Mouse (Mus musculus): ENCODE measurements around the gene Plcz1. TPM values are rescaled to one million over a fixed set of nuclear protein-coding genes. Genes with fewer than 3 reads are reported as not detected.

Plcz1 gene
- 0.08 TPM in 1 of 2 replicates, not detected in the other for polyA plus RNA-seq (2015; fragmentation: Nextera tagmentation; extraction: Ambion mirVana)

GRCm38 (mm10) chr6:140041357-140041756, at the start of gene Plcz1:
TSS of gene Plcz1 (minus strand) at chr6:140041457.
- 93% methylated on average over 5 of the region's 5 CpGs for WGBS
- H3K27ac ChIP-seq (ENCODE audit: low read length), result no peak within 1 kb of the TSS
- H3K4me3 ChIP-seq (replicated peaks; ENCODE audit: low read length), result no peak within 1 kb of the TSS
- H3K4me2 ChIP-seq (ENCODE audit: low read depth, low read length), result no peak within 1 kb of the TSS
- no peaks in the 10 kb centered on the region for H3K27me3 ChIP-seq (ENCODE audit: control insufficient read depth, insufficient read depth, low read length)
- H3K4me1 ChIP-seq (ENCODE audit: control insufficient read depth, insufficient read depth, low read length), result no peaks in the 10 kb centered on the region
- no peak for ATAC-seq (ENCODE audit: insufficient read depth, low FRiP score)
- H3K36me3 ChIP-seq (ENCODE audit: control insufficient read depth, insufficient read depth, low read length), result no peaks in the 10 kb centered on the region
- no peak within 1 kb of the TSS for H3K9ac ChIP-seq (ENCODE audit: low read length)
- no peaks in the 10 kb centered on the region for H3K9me3 ChIP-seq (replicated peaks; ENCODE audit: control insufficient read depth, low read length)

GRCm38 (mm10) chr6:140089855-140090254, 48.6 kb upstream of the Plcz1 start:
- H3K27me3 ChIP-seq (ENCODE audit: control insufficient read depth, insufficient read depth, low read length), result no peaks in the 10 kb centered on the region
- H3K9ac ChIP-seq (ENCODE audit: low read length), result no peak overlapping the region
- H3K36me3 ChIP-seq (ENCODE audit: control insufficient read depth, insufficient read depth, low read length), result no peaks in the 10 kb centered on the region
- H3K4me2 ChIP-seq (ENCODE audit: low read depth, low read length), result no peak overlapping the region
- no peaks in the 10 kb centered on the region for H3K9me3 ChIP-seq (replicated peaks; ENCODE audit: control insufficient read depth, low read length)
- no peak overlapping the region for H3K27ac ChIP-seq (ENCODE audit: low read length)
- ATAC-seq (ENCODE audit: insufficient read depth, low FRiP score), result no peak; the same call in 1 of the 2 replicates
- H3K4me3 ChIP-seq (replicated peaks; ENCODE audit: low read length), result no peak overlapping the region
- no peaks in the 10 kb centered on the region for H3K4me1 ChIP-seq (ENCODE audit: control insufficient read depth, insufficient read depth, low read length)
- 56% methylated on average over 5 of the region's 5 CpGs for WGBS

- Histone ChIP-seq H3K36me3 (ENCODE audit: control insufficient read depth, insufficient read depth, low read length) (no peaks in the 10 kb centered on the region), H3K4me2 (ENCODE audit: low read depth, low read length) (no peak overlapping the region), H3K27me3 (ENCODE audit: control insufficient read depth, insufficient read depth, low read length) (no peaks in the 10 kb centered on the region), H3K27ac (ENCODE audit: low read length) (no peak overlapping the region), H3K4me1 (ENCODE audit: control insufficient read depth, insufficient read depth, low read length) (no peaks in the 10 kb centered on the region), H3K4me3 (replicated peaks; ENCODE audit: low read length) (no peak overlapping the region), H3K9ac (ENCODE audit: low read length) (no peak overlapping the region), H3K9me3 (replicated peaks; ENCODE audit: control insufficient read depth, low read length) (no peaks in the 10 kb centered on the region)
- WGBS, result 76% methylated on average over 3 of the region's 3 CpGs
- no peak for ATAC-seq (ENCODE audit: insufficient read depth, low FRiP score)
These were observed 40.5 kb upstream of the Plcz1 start for GRCm38 (mm10) chr6:140081739-140082138.

- H3K4me2 ChIP-seq (ENCODE audit: low read depth, low read length), result no peak overlapping the region
- no peaks in the 10 kb centered on the region for H3K9me3 ChIP-seq (replicated peaks; ENCODE audit: control insufficient read depth, low read length)
- no peak for ATAC-seq (ENCODE audit: insufficient read depth, low FRiP score)
- no peak overlapping the region for H3K4me3 ChIP-seq (replicated peaks; ENCODE audit: low read length)
- H3K4me1 ChIP-seq (ENCODE audit: control insufficient read depth, insufficient read depth, low read length), result no peaks in the 10 kb centered on the region
- no peak overlapping the region for H3K27ac ChIP-seq (ENCODE audit: low read length)
- no peak overlapping the region for H3K9ac ChIP-seq (ENCODE audit: low read length)
- no peaks in the 10 kb centered on the region for H3K27me3 ChIP-seq (ENCODE audit: control insufficient read depth, insufficient read depth, low read length)
- 61% methylated on average over 7 of the region's 7 CpGs for WGBS
- no peaks in the 10 kb centered on the region for H3K36me3 ChIP-seq (ENCODE audit: control insufficient read depth, insufficient read depth, low read length)
These were observed 39.7 kb upstream of the Plcz1 start for GRCm38 (mm10) chr6:140080933-140081332.

- Histone ChIP-seq H3K9ac (ENCODE audit: low read length) (no peak overlapping the region), H3K4me1 (ENCODE audit: control insufficient read depth, insufficient read depth, low read length) (no peaks in the 10 kb centered on the region), H3K4me2 (ENCODE audit: low read depth, low read length) (no peak overlapping the region), H3K9me3 (replicated peaks; ENCODE audit: control insufficient read depth, low read length) (peaks cover 6% of the 10 kb centered on the region; the same call in 1 of the 2 replicates), H3K27me3 (ENCODE audit: control insufficient read depth, insufficient read depth, low read length) (no peaks in the 10 kb centered on the region), H3K36me3 (ENCODE audit: control insufficient read depth, insufficient read depth, low read length) (no peaks in the 10 kb centered on the region), H3K4me3 (replicated peaks; ENCODE audit: low read length) (no peak overlapping the region), H3K27ac (ENCODE audit: low read length) (no peak overlapping the region)
- ATAC-seq (ENCODE audit: insufficient read depth, low FRiP score), result no peak
- 71% methylated on average over 8 of the region's 8 CpGs for WGBS
These were observed 27.9 kb upstream of the Plcz1 start for GRCm38 (mm10) chr6:140069177-140069576.

- Histone ChIP-seq H3K4me2 (ENCODE audit: low read depth, low read length) (no peak overlapping the region), H3K36me3 (ENCODE audit: control insufficient read depth, insufficient read depth, low read length) (no peaks in the 10 kb centered on the region)
- 73% methylated on average over 5 of the region's 5 CpGs for WGBS
These were observed 13.1 kb upstream of the Plcz1 start for GRCm38 (mm10) chr6:140054271-140054928.

GRCm38 (mm10) chr6:140051476-140051875, 10.2 kb upstream of the Plcz1 start:
- Histone ChIP-seq H3K4me1 (ENCODE audit: control insufficient read depth, insufficient read depth, low read length) (no peaks in the 10 kb centered on the region), H3K27me3 (ENCODE audit: control insufficient read depth, insufficient read depth, low read length) (no peaks in the 10 kb centered on the region), H3K4me2 (ENCODE audit: low read depth, low read length) (no peak overlapping the region), H3K27ac (ENCODE audit: low read length) (no peak overlapping the region; the same call in 1 of the 2 replicates), H3K9me3 (replicated peaks; ENCODE audit: control insufficient read depth, low read length) (no peaks in the 10 kb centered on the region), H3K9ac (ENCODE audit: low read length) (no peak overlapping the region), H3K4me3 (replicated peaks; ENCODE audit: low read length) (no peak overlapping the region), H3K36me3 (ENCODE audit: control insufficient read depth, insufficient read depth, low read length) (no peaks in the 10 kb centered on the region)
- 52% methylated on average over 5 of the region's 5 CpGs for WGBS
- ATAC-seq (ENCODE audit: insufficient read depth, low FRiP score), result no peak

More at GRCm38 (mm10) chr6:140054271-140054928, 13.1 kb upstream of the Plcz1 start:
- no peak overlapping the region for H3K4me3 ChIP-seq (replicated peaks; ENCODE audit: low read length)
- no peaks in the 10 kb centered on the region for H3K4me1 ChIP-seq (ENCODE audit: control insufficient read depth, insufficient read depth, low read length)
- ATAC-seq (ENCODE audit: insufficient read depth, low FRiP score), result no peak
- H3K27me3 ChIP-seq (ENCODE audit: control insufficient read depth, insufficient read depth, low read length), result no peaks in the 10 kb centered on the region
- H3K9ac ChIP-seq (ENCODE audit: low read length), result no peak overlapping the region
- H3K9me3 ChIP-seq (replicated peaks; ENCODE audit: control insufficient read depth, low read length), result no peaks in the 10 kb centered on the region
- H3K27ac ChIP-seq (ENCODE audit: low read length), result no peak overlapping the region

- Histone ChIP-seq H3K4me1 (ENCODE audit: control insufficient read depth, insufficient read depth, low read length) (no peaks in the 10 kb centered on the region), H3K4me2 (ENCODE audit: low read depth, low read length) (no peak within 1 kb of the TSS), H3K4me3 (replicated peaks; ENCODE audit: low read length) (no peak within 1 kb of the TSS), H3K9ac (ENCODE audit: low read length) (no peak within 1 kb of the TSS), H3K36me3 (ENCODE audit: control insufficient read depth, insufficient read depth, low read length) (no peaks in the 10 kb centered on the region), H3K27me3 (ENCODE audit: control insufficient read depth, insufficient read depth, low read length) (no peaks in the 10 kb centered on the region), H3K9me3 (replicated peaks; ENCODE audit: control insufficient read depth, low read length) (no peaks in the 10 kb centered on the region), H3K27ac (ENCODE audit: low read length) (no peak within 1 kb of the TSS)
- WGBS, result 93% methylated on average over 7 of the region's 7 CpGs
- no peak for ATAC-seq (ENCODE audit: insufficient read depth, low FRiP score)
These were observed 305 bp downstream of the Plcz1 start, which contains the start of gene Capza3 for GRCm38 (mm10) chr6:140040952-140041351. TSS of gene Capza3 (plus strand) at chr6:140041252.

GRCm38 (mm10) chr6:140024404-140024803, 16.9 kb downstream of the Plcz1 start:
- Histone ChIP-seq H3K9me3 (replicated peaks; ENCODE audit: control insufficient read depth, low read length) (no peaks in the 10 kb centered on the region), H3K4me1 (ENCODE audit: control insufficient read depth, insufficient read depth, low read length) (no peaks in the 10 kb centered on the region), H3K4me2 (ENCODE audit: low read depth, low read length) (no peak overlapping the region), H3K36me3 (ENCODE audit: control insufficient read depth, insufficient read depth, low read length) (no peaks in the 10 kb centered on the region), H3K4me3 (replicated peaks; ENCODE audit: low read length) (no peak overlapping the region), H3K27ac (ENCODE audit: low read length) (no peak overlapping the region), H3K27me3 (ENCODE audit: control insufficient read depth, insufficient read depth, low read length) (no peaks in the 10 kb centered on the region), H3K9ac (ENCODE audit: low read length) (no peak overlapping the region)
- ATAC-seq (ENCODE audit: insufficient read depth, low FRiP score), result no peak
- WGBS, result 67% methylated on average over 7 of the region's 7 CpGs

Measured in stomach, embryonic 16.5 days (tissue).